Mouse (Mus musculus) ES-E14 (cell line): ENCODE results near the gene C2cd4c. TPM values are rescaled to one million over a fixed set of nuclear protein-coding genes. Genes with fewer than 3 reads are reported as not detected.

Experiments
- DNase-seq: peaks from one replicate; pipeline ENCODE4 v3.0.0-alpha.2; 2013; ENCODE audit warnings: low read depth, low spot score
- H3K27ac ChIP-seq: 2 replicates; pipeline ENCODE4 v1.5.1; 2012; ENCODE audit warnings: low read depth, mild to moderate bottlenecking, low read length, moderate library complexity, mixed read lengths; ENCODE audit not compliant: poor library complexity, insufficient read depth, severe bottlenecking
- H3K36me3 ChIP-seq: 2 replicates; pipeline ENCODE4 v1.6.1; 2012; ENCODE audit warnings: mild to moderate bottlenecking, low read length, moderate library complexity, mixed read lengths; ENCODE audit not compliant: control insufficient read depth, poor library complexity, insufficient read depth, severe bottlenecking
- H3K4me1 ChIP-seq, 2 experiments: fragments of 150-350 bp in 1 of 2; sonication (generic) in 1 of 2; 2 replicates each; pipeline ENCODE4 v1.6.1; 2012; ENCODE audit warnings: low read length in 2 of 2, mild to moderate bottlenecking in 1 of 2, mixed read lengths in 1 of 2; ENCODE audit not compliant: control insufficient read depth in 2 of 2, insufficient read depth in 2 of 2, poor library complexity in 1 of 2
- H3K4me3 ChIP-seq, 2 experiments: fragments of 150-350 bp in 1 of 2; sonication (generic) in 1 of 2; 2 replicates each; pipeline ENCODE4 v1.5.1; 2012; ENCODE audit warnings: low read length in 2 of 2, low read depth in 1 of 2, mild to moderate bottlenecking in 1 of 2, mixed read lengths in 1 of 2; ENCODE audit not compliant: insufficient read depth in 1 of 2, poor library complexity in 1 of 2, severe bottlenecking in 1 of 2
- H3K9ac ChIP-seq: 2 replicates; pipeline ENCODE4 v1.6.1; 2012; ENCODE audit warnings: low read depth, mild to moderate bottlenecking, low read length, mixed read lengths; ENCODE audit not compliant: poor library complexity, insufficient read depth, severe bottlenecking
- H3K9me3 ChIP-seq: fragments of 150-350 bp; sonication (generic); 2 replicates; pipeline ENCODE4 v1.6.1; 2012; ENCODE audit warnings: low read depth, mild to moderate bottlenecking, low read length; ENCODE audit not compliant: control insufficient read depth, insufficient read depth
- CHD2 ChIP-seq: IDR thresholded peaks from 2 replicates; pipeline ENCODE4 v1.6.1; 2014; ENCODE audit warnings: mild to moderate bottlenecking, low read depth, low read length, inconsistent platforms
- HCFC1 ChIP-seq: IDR thresholded peaks from 2 replicates; pipeline ENCODE4 v1.6.1; 2012; ENCODE audit warnings: low read length, inconsistent platforms, borderline replicate concordance; ENCODE audit not compliant: insufficient read depth
- MAFK ChIP-seq: IDR thresholded peaks from 2 replicates; pipeline ENCODE4 v1.6.1; 2014; ENCODE audit warnings: mild to moderate bottlenecking, low read depth, low read length, inconsistent platforms; ENCODE audit not compliant: insufficient read depth
- ZC3H11A ChIP-seq: IDR thresholded peaks from 2 replicates; pipeline ENCODE4 v1.6.1; 2012; ENCODE audit warnings: low read depth, mild to moderate bottlenecking, inconsistent platforms, low read length, borderline replicate concordance
- ZNF384 ChIP-seq: IDR thresholded peaks from 2 replicates; pipeline ENCODE4 v1.6.1; 2012; ENCODE audit warnings: low read depth, low read length, inconsistent platforms
- in situ Hi-C, 2 experiments: fragments of 600-800 bp; cut with MboI; formaldehyde crosslinking; loops; one replicate each; pipeline ENCODE4 v1.15.1; 2025; ENCODE audit warnings: low sequenced_read_pairs in 2 of 2, inconsistent platforms in 1 of 2; ENCODE audit not compliant: unreplicated experiment in 2 of 2
- total RNA-seq: library from RNA; depleted of rRNA; stranded (reverse); fragments of 300-350 nt; gene quantifications from 2 replicates; pipeline ENCODE4 v1.2.3, GENCODE M21; 2012; rRNA removed

The C2cd4c gene
- total RNA-seq, 1 experiment: 0.31 TPM

DNA sequence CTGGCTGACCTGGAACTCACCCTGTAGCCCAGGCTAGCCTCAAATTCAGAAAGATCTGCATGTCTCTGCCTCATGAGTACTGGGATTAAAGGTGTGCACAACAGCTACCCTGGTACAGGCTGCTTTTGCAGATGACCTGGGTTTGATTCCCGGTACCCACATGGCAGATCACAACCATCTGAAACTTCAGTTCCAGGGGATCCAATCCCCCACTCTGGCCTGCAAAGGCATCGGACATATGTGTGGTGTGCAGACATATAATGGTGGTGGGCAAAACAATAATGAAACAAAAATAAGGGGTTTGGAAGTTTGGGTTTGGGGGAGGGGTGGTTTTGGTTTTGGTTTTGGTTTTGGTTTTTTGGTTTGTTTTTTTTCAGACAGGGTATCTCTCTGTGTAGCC lies 42.5 kb downstream of the C2cd4c start:
- H3K9ac ChIP-seq: no peak overlapping the region
- TF ChIP-seq HCFC1 (no peak), CHD2 (no peak)
- DNase-seq: no peak
- no peaks in the 10 kb centered on the region for H3K9me3 ChIP-seq
- H3K27ac ChIP-seq: no peak overlapping the region
- in situ Hi-C loops: no loop called here
- no peaks in the 10 kb centered on the region for H3K36me3 ChIP-seq
- H3K4me3 ChIP-seq: no peak overlapping the region
- H3K4me1 ChIP-seq: peaks cover 0 to 7% of the 10 kb centered on the region in 2 experiments; a peak in 1 of 4 replicates

DNA sequence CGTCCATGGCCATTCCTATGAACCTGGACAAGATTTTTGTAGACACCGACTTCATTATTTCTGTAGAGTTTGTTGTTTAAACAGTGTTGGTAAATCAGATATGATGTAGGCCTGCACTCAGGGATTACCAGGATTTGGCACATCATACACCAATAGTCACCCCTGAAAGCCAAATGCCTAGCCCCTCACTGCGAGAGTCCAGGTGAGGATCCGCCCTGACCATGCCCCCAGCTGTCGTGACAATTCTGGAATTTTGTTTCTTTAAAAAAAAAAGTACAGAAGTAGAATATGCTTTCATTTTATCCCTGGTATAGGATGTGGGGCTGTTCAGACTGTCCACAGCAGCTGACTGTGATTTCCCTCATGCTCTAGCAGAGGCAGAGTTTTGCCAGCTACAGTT lies 43.9 kb downstream of the C2cd4c start:
- DNase-seq: no peak
- H3K4me1 ChIP-seq: peaks cover 0 to 7% of the 10 kb centered on the region in 2 experiments; a peak in 1 of 4 replicates
- in situ Hi-C loops: no loop called here
- TF ChIP-seq HCFC1: no peak
- no peak for TF ChIP-seq CHD2
- no peak for TF ChIP-seq ZNF384
- no peak for TF ChIP-seq MAFK
- TF ChIP-seq ZC3H11A: no peak
- no peak overlapping the region for H3K9ac ChIP-seq
- H3K9me3 ChIP-seq: no peaks in the 10 kb centered on the region
- H3K4me3 ChIP-seq: no peak overlapping the region
- no peak overlapping the region for H3K27ac ChIP-seq
- no peaks in the 10 kb centered on the region for H3K36me3 ChIP-seq

DNA sequence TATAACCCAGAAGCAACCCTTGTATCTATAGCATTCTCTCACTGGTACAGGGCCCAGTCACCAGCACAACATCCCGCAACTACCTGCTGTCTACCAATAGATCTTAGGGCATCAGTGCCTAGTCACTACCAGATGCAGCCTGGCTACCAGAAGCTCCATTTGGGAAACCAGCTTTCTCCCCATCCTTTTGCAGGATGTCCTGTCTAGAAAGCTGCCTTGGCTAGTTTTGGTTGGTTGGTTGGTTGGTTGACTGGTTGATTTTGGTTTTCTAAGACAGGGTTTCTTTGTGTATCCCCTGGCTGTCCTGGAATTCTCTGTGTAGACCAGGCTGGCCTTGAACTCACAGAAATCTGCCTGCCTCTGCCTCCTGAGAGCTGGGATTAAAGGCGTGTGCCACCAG lies 54.1 kb downstream of the C2cd4c start:
- peaks cover 0 to 2% of the 10 kb centered on the region in 2 experiments; a peak in 1 of 4 replicates for H3K4me1 ChIP-seq
- H3K36me3 ChIP-seq: no peaks in the 10 kb centered on the region
- H3K9ac ChIP-seq: no peak overlapping the region
- H3K9me3 ChIP-seq: no peaks in the 10 kb centered on the region
- in situ Hi-C loops: no loop called here
- no peak for DNase-seq
- no peak overlapping the region for H3K4me3 ChIP-seq
- no peak overlapping the region for H3K27ac ChIP-seq
- TF ChIP-seq CHD2: no peak
- no peak for TF ChIP-seq ZC3H11A
- no peak for TF ChIP-seq MAFK
- TF ChIP-seq HCFC1: no peak
- no peak for TF ChIP-seq ZNF384

DNA sequence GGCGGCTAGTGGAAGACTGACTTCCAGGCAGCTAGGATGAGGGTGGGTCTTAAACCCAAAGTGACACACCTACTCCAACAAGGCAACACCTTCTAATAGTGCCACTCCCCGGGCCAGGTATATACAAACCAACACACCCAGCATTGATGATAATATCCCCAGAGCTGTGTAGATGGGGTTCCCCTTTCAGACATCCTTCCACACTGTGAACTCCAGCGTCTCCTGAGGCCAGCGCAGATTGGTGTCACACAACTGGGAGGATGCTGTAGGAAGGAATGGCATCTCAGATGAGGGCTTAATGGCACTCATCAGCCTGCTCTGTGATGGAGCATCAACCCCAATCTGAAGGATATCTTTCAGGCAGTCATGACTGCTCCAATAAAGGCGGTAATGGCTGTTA lies 56.3 kb downstream of the C2cd4c start:
- Histone ChIP-seq H3K4me1 (peaks cover 0 to 11% of the 10 kb centered on the region in 2 experiments; a peak in 1 of 4 replicates), H3K9ac (no peak overlapping the region), H3K9me3 (no peaks in the 10 kb centered on the region), H3K27ac (no peak overlapping the region), H3K4me3 (no peak overlapping the region), H3K36me3 (no peaks in the 10 kb centered on the region)
- DNase-seq: no peak
- TF ChIP-seq CHD2 (no peak), MAFK (no peak), ZNF384 (no peak), HCFC1 (no peak), ZC3H11A (no peak)
- in situ Hi-C loops: no loop called here

DNA sequence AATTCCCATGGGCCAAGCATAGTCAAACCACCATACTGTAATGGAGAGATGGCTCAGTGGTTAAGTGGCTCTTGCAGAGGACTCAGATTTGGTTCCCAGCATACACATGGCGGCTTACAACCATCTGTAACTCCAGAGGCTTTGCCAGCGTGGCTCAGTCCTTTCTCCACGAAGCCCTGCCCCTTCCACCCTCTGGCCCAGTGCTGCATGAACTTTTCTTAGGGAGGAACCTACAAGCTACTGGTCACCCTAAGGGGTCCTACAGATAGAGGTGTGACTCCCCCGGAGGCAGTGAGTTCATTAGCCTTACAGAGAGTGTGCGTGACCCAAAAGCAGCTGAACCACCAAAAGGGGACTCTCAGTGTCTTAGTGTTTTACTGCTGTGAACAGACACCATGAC lies 56.9 kb downstream of the C2cd4c start:
- DNase-seq: no peak
- Histone ChIP-seq H3K36me3 (no peaks in the 10 kb centered on the region), H3K9ac (no peak overlapping the region), H3K4me1 (peaks cover 0 to 15% of the 10 kb centered on the region in 2 experiments; a peak in 1 of 4 replicates), H3K4me3 (no peak overlapping the region), H3K27ac (no peak overlapping the region), H3K9me3 (no peaks in the 10 kb centered on the region)
- TF ChIP-seq ZNF384 (no peak), HCFC1 (no peak), ZC3H11A (no peak), CHD2 (no peak), MAFK (no peak)
- in situ Hi-C loops: no loop called here

Other genes with a start within 250 kb of the C2cd4c start
- gene Vmn2r83, start 145.3 kb downstream of the C2cd4c start, total RNA-seq: not detected in 2 replicates
- 27.2 and 32.2 TPM in 2 replicates for gene Plpp2, start 80.2 kb downstream of the C2cd4c start, total RNA-seq
- gene Mier2, start 58.8 kb downstream of the C2cd4c start, total RNA-seq: 58.5 and 89.6 TPM in 2 replicates
- gene Theg, start 26.7 kb downstream of the C2cd4c start, total RNA-seq: not detected in 2 replicates
- 4.3 and 8.6 TPM in 2 replicates for gene Shc2, start 23.9 kb upstream of the C2cd4c start, total RNA-seq
- not detected in 2 replicates for gene Odf3l2, start 31.7 kb upstream of the C2cd4c start, total RNA-seq
- 2.7 and 6.3 TPM in 2 replicates for gene Madcam1, start 50.5 kb upstream of the C2cd4c start, total RNA-seq
- 29.9 and 46.7 TPM in 2 replicates for gene Tpgs1, start 55.3 kb upstream of the C2cd4c start, total RNA-seq
- gene Cdc34, start 68.2 kb upstream of the C2cd4c start, total RNA-seq: 491 and 507 TPM in 2 replicates
- gene Gzmm, start 75.0 kb upstream of the C2cd4c start, total RNA-seq: 2.5 and 4.5 TPM in 2 replicates
- gene Bsg, start 90.5 kb upstream of the C2cd4c start, total RNA-seq: 858 and 1,196 TPM in 2 replicates
- 5.0 and 11.8 TPM in 2 replicates for gene Hcn2, start 102.6 kb upstream of the C2cd4c start, total RNA-seq
- gene Polrmt, start 132.6 kb upstream of the C2cd4c start, total RNA-seq: 109 and 159 TPM in 2 replicates
- gene Fgf22, start 141.1 kb upstream of the C2cd4c start, total RNA-seq: 1.5 and 1.9 TPM in 2 replicates
- gene Rnf126, start 152.9 kb upstream of the C2cd4c start, total RNA-seq: 66.7 and 70.8 TPM in 2 replicates
- 5.7 and 7.1 TPM in 2 replicates for gene Fstl3, start 163.2 kb upstream of the C2cd4c start, total RNA-seq
- gene Prss57, start 176.9 kb upstream of the C2cd4c start, total RNA-seq: 0.27 and 0.37 TPM in 2 replicates
- gene Palm, start 179.5 kb upstream of the C2cd4c start, total RNA-seq: 10.7 and 12.7 TPM in 2 replicates
- 1.7 and 2.2 TPM in 2 replicates for gene Misp, start 207.0 kb upstream of the C2cd4c start, total RNA-seq
- 403 and 408 TPM in 2 replicates for gene Ptbp1, start 240.4 kb upstream of the C2cd4c start, total RNA-seq